Mouse (Mus musculus): ENCODE measurements around the gene Zic3. TPM values are rescaled to one million over a fixed set of nuclear protein-coding genes. Genes with fewer than 3 reads are reported as not detected.
A peak's percentile ranks its signal among the peaks of the same experiment; 100 is the strongest.

Zic3 gene
- polyA plus RNA-seq, 1 experiment from 2014 or later = 36.1 TPM

DNA sequence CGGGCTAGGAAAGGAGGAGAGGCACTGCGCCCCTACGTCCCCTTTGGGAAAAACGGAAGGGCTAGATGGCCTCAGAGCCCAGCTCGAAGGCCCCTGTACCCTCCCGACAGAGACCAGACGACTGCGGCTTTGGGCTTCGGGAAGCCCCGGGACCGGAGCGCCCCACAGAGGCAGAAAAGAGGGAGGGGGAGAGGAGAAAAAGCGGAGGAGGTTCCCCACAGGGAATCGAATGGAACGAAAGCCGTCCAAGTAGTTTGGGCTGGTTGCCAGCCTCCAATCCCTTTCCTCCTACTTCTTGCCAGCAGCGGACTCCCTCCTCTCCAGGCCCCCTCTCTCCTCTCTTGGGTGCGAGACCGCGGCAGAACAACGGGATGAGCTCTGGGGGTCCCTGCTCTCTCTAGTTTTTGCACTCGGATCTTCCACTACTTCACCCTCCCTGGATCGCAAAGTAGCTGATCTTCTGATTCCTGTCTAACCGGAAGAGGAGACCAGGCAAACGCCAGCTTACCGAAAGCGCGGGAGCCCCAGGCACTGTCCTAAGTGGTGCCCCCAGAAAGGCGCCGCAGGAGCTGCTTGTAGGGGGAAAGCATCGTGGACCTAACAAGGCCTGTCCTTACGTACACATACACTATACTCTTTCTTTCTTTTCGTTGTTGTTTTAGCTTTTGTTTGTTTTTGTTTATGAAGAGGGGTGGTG lies 3.1 kb upstream of the Zic3 start:
- Histone ChIP-seq H3K9me3 (ENCODE audit: control insufficient read depth, low read length) (no peaks in the 10 kb centered on the region), H3K27me3 (ENCODE audit: control insufficient read depth, insufficient read depth, low read length) (peaks cover 7% of the 10 kb centered on the region; the same call in 1 of the 2 replicates), H3K4me2 (ENCODE audit: low read depth, low read length, severe bottlenecking) (peak overlapping the region; percentile 46), H3K36me3 (ENCODE audit: control insufficient read depth, insufficient read depth, low read length) (no peaks in the 10 kb centered on the region), H3K4me1 (replicated peaks; ENCODE audit: control insufficient read depth, insufficient read depth, low read length) (no peaks in the 10 kb centered on the region; the same call in 1 of the 2 replicates), H3K27ac (ENCODE audit: low read depth, low read length) (peak overlapping the region; percentile 71), H3K4me3 (ENCODE audit: low read depth, low read length) (peak overlapping the region; percentile 21), H3K9ac (ENCODE audit: low read length) (peak overlapping the region; percentile 54)
- peak; percentile 69 for DNase-seq (ENCODE audit: low spot score)
- 14% methylated on average over 31 of the region's 33 CpGs for WGBS
- ATAC-seq (replicated peaks; ENCODE audit: low FRiP score) = peak; percentile 76

DNA sequence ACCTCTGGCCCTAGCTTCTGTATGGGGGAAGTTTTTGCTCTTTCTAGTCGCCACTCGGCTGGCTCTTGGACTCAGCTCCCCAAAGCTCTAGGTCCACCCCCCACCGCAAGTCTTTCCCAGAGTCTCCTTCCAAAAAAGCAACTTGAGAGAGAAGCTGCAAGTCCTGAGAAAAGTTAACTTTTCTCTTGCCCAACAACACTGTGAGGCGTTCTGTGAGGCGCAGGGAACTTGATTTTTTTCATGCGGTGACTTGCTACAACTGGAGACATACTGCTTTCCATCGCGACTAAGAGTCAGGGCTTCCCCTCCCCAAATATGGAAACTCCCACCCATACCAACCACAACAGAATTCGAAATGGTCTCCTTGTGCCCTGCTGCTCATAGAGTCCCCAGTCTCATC lies 5.1 kb downstream of the Zic3 start:
- Histone ChIP-seq H3K4me2 (ENCODE audit: low read depth, low read length, severe bottlenecking) (peak overlapping the region; percentile 26), H3K4me3 (ENCODE audit: low read depth, low read length) (no peak overlapping the region; the same call in 1 of the 2 replicates), H3K9me3 (ENCODE audit: control insufficient read depth, low read length) (no peaks in the 10 kb centered on the region), H3K9ac (ENCODE audit: low read length) (peak overlapping the region; percentile 37; the same call in 1 of the 2 replicates), H3K4me1 (replicated peaks; ENCODE audit: control insufficient read depth, insufficient read depth, low read length) (no peaks in the 10 kb centered on the region), H3K36me3 (ENCODE audit: control insufficient read depth, insufficient read depth, low read length) (no peaks in the 10 kb centered on the region), H3K27me3 (ENCODE audit: control insufficient read depth, insufficient read depth, low read length) (peaks cover 2% of the 10 kb centered on the region; the same call in 1 of the 2 replicates), H3K27ac (ENCODE audit: low read depth, low read length) (no peak overlapping the region)
- no peak for ATAC-seq (replicated peaks; ENCODE audit: low FRiP score)
- no peak for DNase-seq (ENCODE audit: low spot score)
- WGBS = 9% methylated on average over 9 of the region's 9 CpGs

GRCm38 (mm10) chrX:58028082-58028481 lies 5.6 kb downstream of the Zic3 start:
- Histone ChIP-seq H3K4me3 (ENCODE audit: low read depth, low read length) (peak overlapping the region; percentile 13), H3K27me3 (ENCODE audit: control insufficient read depth, insufficient read depth, low read length) (peaks cover 2% of the 10 kb centered on the region; the same call in 1 of the 2 replicates)
- DNase-seq (ENCODE audit: low spot score) = peak; percentile 51

DNA sequence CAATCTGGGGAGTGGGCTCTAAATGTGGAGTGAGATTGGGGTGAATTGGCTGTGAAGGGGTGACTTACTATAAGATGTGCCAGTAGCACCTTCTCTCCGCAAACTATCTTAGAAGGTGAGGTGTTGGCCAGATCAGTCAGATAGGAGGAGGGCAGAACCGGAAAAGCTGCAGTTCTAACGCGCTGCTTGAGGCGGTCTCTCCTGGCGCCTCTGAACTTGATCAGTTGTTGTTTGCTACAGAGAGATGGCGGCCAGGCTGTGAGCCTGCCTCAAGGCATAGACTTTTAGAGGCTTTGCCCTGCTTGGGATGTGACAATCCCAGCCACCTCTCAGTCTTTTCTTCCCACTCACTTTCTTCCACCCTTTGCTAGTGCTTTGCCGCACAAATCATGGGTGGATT lies 6.4 kb downstream of the Zic3 start:
- no peak overlapping the region for H3K27ac ChIP-seq (ENCODE audit: low read depth, low read length)
- no peak for DNase-seq (ENCODE audit: low spot score)

More at GRCm38 (mm10) chrX:58028082-58028481, 5.6 kb downstream of the Zic3 start:
- Histone ChIP-seq H3K36me3 (ENCODE audit: control insufficient read depth, insufficient read depth, low read length) (no peaks in the 10 kb centered on the region), H3K4me1 (replicated peaks; ENCODE audit: control insufficient read depth, insufficient read depth, low read length) (no peaks in the 10 kb centered on the region), H3K9me3 (ENCODE audit: control insufficient read depth, low read length) (no peaks in the 10 kb centered on the region), H3K4me2 (ENCODE audit: low read depth, low read length, severe bottlenecking) (peak overlapping the region; percentile 27; the same call in 1 of the 2 replicates), H3K27ac (ENCODE audit: low read depth, low read length) (peak overlapping the region; percentile 15; the same call in 1 of the 2 replicates), H3K9ac (ENCODE audit: low read length) (peak overlapping the region; percentile 37; the same call in 1 of the 2 replicates)
- ATAC-seq (replicated peaks; ENCODE audit: low FRiP score) = no peak
- 13% methylated on average over 16 of the region's 16 CpGs for WGBS

GRCm38 (mm10) chrX:58030100-58030834 lies 7.8 kb downstream of the Zic3 start:
- peak; percentile 96 for ATAC-seq (replicated peaks; ENCODE audit: low FRiP score)
- H3K9ac ChIP-seq (ENCODE audit: low read length) = peak overlapping the region; percentile 72
- 20% methylated on average over 48 of the region's 48 CpGs for WGBS

More for the DNA sequence above, 6.4 kb downstream of the Zic3 start:
- H3K9ac ChIP-seq (ENCODE audit: low read length) = no peak overlapping the region; the same call in none of the 2 replicates
- peaks cover 2% of the 10 kb centered on the region; the same call in 1 of the 2 replicates for H3K27me3 ChIP-seq (ENCODE audit: control insufficient read depth, insufficient read depth, low read length)
- no peaks in the 10 kb centered on the region for H3K36me3 ChIP-seq (ENCODE audit: control insufficient read depth, insufficient read depth, low read length)
- H3K4me2 ChIP-seq (ENCODE audit: low read depth, low read length, severe bottlenecking) = peak overlapping the region; percentile 27
- WGBS = 21% methylated on average over 8 of the region's 8 CpGs
- no peaks in the 10 kb centered on the region for H3K4me1 ChIP-seq (replicated peaks; ENCODE audit: control insufficient read depth, insufficient read depth, low read length)
- no peaks in the 10 kb centered on the region for H3K9me3 ChIP-seq (ENCODE audit: control insufficient read depth, low read length)
- H3K4me3 ChIP-seq (ENCODE audit: low read depth, low read length) = peak overlapping the region; percentile 9; the same call in 1 of the 2 replicates
- ATAC-seq (replicated peaks; ENCODE audit: low FRiP score) = no peak

DNA sequence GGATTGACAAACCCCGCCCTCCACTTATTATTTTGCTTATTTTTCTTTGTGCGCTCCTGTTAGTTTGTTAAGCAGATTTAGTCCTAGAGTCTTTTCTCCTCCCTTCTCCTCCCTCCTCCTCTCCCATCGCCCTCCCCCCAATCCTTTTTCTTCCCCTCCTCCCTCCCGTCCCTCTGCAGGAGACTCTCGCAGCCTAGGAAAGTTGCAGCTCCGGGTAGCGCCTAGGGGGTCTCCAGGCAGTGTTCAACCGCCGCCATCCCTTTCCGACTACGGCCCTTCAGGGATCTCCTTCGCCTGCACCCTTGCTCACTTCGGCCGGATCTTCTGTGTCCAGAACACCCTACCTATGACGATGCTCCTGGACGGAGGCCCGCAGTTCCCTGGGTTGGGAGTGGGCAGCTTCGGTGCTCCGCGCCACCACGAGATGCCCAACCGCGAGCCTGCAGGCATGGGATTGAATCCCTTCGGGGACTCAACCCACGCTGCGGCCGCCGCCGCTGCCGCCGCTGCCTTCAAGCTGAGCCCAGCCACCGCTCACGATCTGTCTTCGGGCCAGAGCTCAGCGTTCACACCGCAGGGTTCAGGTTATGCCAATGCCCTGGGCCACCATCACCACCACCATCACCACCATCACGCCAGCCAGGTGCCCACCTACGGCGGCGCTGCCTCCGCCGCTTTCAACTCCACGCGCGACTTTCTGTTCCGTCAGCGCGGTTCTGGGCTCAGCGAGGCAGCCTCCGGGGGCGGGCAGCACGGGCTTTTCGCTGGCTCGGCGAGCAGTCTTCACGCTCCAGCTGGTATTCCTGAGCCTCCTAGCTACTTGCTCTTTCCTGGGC lies 8.6 kb downstream of the Zic3 start:
- Histone ChIP-seq H3K9me3 (ENCODE audit: control insufficient read depth, low read length) (no peaks in the 10 kb centered on the region), H3K27ac (ENCODE audit: low read depth, low read length) (peak overlapping the region; percentile 83), H3K4me1 (replicated peaks; ENCODE audit: control insufficient read depth, insufficient read depth, low read length) (no peaks in the 10 kb centered on the region), H3K36me3 (ENCODE audit: control insufficient read depth, insufficient read depth, low read length) (no peaks in the 10 kb centered on the region), H3K4me3 (ENCODE audit: low read depth, low read length) (peak overlapping the region; percentile 49), H3K9ac (ENCODE audit: low read length) (peak overlapping the region; percentile 72), H3K4me2 (ENCODE audit: low read depth, low read length, severe bottlenecking) (peak overlapping the region; percentile 60), H3K27me3 (ENCODE audit: control insufficient read depth, insufficient read depth, low read length) (no peaks in the 10 kb centered on the region; the same call in 1 of the 2 replicates)
- WGBS = 21% methylated on average over 44 of the region's 56 CpGs
- DNase-seq (ENCODE audit: low spot score) (peak; percentile 59), ATAC-seq (replicated peaks; ENCODE audit: low FRiP score) (peak; percentile 60)

More at GRCm38 (mm10) chrX:58030100-58030834, 7.8 kb downstream of the Zic3 start:
- Histone ChIP-seq H3K9me3 (ENCODE audit: control insufficient read depth, low read length) (no peaks in the 10 kb centered on the region), H3K4me3 (ENCODE audit: low read depth, low read length) (peak overlapping the region; percentile 49), H3K4me1 (replicated peaks; ENCODE audit: control insufficient read depth, insufficient read depth, low read length) (no peaks in the 10 kb centered on the region), H3K36me3 (ENCODE audit: control insufficient read depth, insufficient read depth, low read length) (no peaks in the 10 kb centered on the region), H3K4me2 (ENCODE audit: low read depth, low read length, severe bottlenecking) (peak overlapping the region; percentile 60), H3K27ac (ENCODE audit: low read depth, low read length) (peak overlapping the region; percentile 83), H3K27me3 (ENCODE audit: control insufficient read depth, insufficient read depth, low read length) (peaks cover 2% of the 10 kb centered on the region; the same call in 1 of the 2 replicates)
- DNase-seq (ENCODE audit: low spot score) = peak; percentile 91

- DNase-seq (ENCODE audit: low spot score) = peak; percentile 63
- H3K36me3 ChIP-seq (ENCODE audit: control insufficient read depth, insufficient read depth, low read length) = no peaks in the 10 kb centered on the region; the same call in 1 of the 2 replicates
- peak overlapping the region; percentile 83 for H3K27ac ChIP-seq (ENCODE audit: low read depth, low read length)
- H3K4me1 ChIP-seq (replicated peaks; ENCODE audit: control insufficient read depth, insufficient read depth, low read length) = no peaks in the 10 kb centered on the region
- H3K9ac ChIP-seq (ENCODE audit: low read length) = peak overlapping the region; percentile 72
- no peak for ATAC-seq (replicated peaks; ENCODE audit: low FRiP score)
- H3K27me3 ChIP-seq (ENCODE audit: control insufficient read depth, insufficient read depth, low read length) = no peaks in the 10 kb centered on the region; the same call in 1 of the 2 replicates
- 15% methylated on average over 56 of the region's 56 CpGs for WGBS
- peak overlapping the region; percentile 60 for H3K4me2 ChIP-seq (ENCODE audit: low read depth, low read length, severe bottlenecking)
- H3K9me3 ChIP-seq (ENCODE audit: control insufficient read depth, low read length) = no peaks in the 10 kb centered on the region
- peak overlapping the region; percentile 49 for H3K4me3 ChIP-seq (ENCODE audit: low read depth, low read length)
Measured at GRCm38 (mm10) chrX:58031671-58032605, 9.4 kb downstream of the Zic3 start.

Measured in forebrain, embryonic 11.5 days (tissue).